Mouse (Mus musculus) left cerebral cortex, postnatal 36 days (tissue): ENCODE data around the gene 4930519G04Rik. TPM values are rescaled to one million over a fixed set of nuclear protein-coding genes. Genes with fewer than 3 reads are reported as not detected.
"Not testable (repeated sequence)": the region's sequence is repeated elsewhere in the genome, so short reads cannot be mapped to it uniquely, and the experiment has no call there.

Experiments
- DNase-seq, 2 experiments: peaks; one replicate each; pipeline ENCODE4 v3.0.0; 2021 to 2022; ENCODE audit warnings: low spot score in 2 of 2, mixed read lengths in 1 of 2
- intact Hi-C: fragments of 180-260 bp; cut with DNase I; formaldehyde crosslinking; loops from one replicate; pipeline ENCODE4 v1.15.1; 2025
- total RNA-seq, 2 experiments: library from RNA; stranded (reverse); gene quantifications; 2 replicates each; pipeline ENCODE4 v1.2.3; 2021

Gene 4930519G04Rik
- total RNA-seq, result not detected

DNA sequence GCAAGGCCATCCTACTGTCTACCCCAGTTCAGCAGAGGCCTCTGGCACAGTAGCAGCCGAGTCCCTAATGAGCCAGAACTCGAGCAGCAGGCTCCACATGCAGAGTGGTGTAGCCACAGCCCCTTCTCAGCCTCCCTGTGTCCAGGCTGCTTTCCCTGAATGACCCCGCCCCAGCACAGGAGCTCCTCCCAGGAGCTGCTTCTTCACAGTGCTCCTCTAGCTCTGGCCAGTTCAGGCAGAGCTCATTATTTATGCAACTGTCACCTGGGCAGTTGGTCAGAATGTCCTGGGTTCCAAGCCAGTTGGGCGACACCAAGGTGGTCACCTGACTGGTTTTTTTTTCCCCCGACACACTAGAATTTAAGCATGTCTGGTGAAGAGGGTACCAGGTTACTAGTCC is at the start of gene 4930519G04Rik:
Gene 4930519G04Rik (plus strand): TSS at position 301 of the 400 bp plus-strand sequence.
- intact Hi-C loops, DNase-seq: not testable (repeated sequence)

DNA sequence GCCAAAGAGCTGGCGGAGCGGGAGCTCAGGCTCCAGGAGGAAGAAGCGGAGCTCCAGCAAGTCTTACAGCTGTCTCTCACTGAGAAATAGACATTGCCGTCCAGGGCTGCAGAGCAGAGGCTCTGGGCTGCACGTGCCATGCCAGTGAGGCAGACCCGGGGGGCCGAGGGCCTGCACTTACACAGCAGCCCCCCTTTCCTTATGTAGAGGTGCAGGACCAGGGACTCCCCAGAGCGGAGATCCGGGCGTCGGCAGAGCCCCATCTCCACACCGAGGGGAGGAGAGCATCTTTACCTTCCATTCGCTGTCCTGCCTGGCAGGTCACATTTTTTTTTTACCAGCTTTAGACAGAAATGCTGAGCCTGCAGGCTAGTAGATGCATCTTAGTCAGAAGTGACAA is 49.1 kb upstream of the 4930519G04Rik start:
- intact Hi-C loops, result no loop called here
- DNase-seq, result no peak

DNA sequence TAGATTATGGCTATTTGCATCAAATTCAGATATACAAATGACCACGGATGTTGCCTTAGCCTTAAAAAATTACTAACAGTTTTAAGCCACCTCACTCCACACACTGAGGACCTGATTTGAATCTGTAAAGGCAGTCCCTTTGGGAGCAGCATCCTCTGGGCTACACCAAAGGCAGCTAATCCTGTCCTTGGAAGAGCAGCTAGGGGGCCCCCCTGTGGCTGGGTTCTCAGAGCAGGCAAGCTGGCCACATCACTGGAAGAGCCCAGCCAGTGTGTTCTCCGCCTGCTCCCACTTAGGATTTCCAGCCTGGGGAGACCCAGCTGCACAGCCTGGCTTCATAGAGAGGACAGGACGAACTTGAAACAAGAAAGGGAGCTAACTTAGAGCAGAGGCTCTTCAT is 48.5 kb upstream of the 4930519G04Rik start:
- DNase-seq, result peak; percentile 47 to 66
- intact Hi-C loops, result loop anchor here (5.0 kb wide), 1 partner anchor 33 kb away; the partner anchor contains the start of gene Ankrd13a

DNA sequence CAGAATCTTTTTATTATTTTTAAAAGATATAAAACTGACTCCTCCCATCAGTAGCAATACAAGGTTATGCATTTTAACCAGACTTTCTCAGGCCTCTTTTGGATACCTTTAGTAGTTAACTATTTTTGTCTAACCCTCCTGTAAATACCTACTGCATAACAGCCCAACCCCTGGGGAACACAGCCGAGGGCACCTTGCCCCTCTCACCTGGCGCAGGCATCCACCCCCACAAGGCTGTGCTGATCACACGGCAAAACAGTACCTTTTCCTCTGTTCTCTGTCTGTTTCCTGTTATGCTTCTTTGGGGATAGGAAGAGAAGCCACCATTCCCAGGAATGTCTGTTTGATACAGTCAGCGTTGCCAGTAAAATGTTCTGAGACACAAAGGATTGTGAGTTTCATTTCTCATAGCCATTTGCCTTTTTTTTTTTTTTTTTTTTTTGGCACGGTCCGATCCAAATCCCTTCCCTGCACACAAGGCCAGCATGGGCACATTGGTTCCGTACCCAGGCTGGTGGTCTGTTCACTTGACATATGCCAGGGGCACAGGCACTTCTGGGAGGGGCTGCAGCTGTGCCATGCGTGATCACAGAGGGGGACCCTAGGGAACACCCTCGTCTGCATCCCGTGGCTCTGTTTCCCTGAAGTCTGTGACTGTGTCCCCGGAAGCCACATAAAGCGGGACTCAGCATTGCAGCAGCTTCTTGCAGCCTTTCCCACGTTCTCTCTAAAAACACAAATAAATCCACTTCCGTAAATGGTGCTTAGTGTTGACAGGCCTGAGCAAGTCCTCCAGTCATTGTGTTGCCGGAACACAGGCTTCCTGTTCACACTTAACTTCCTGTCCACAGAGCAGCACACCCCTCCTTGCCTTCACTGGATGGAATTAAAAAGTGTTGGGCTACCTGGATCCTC is 47.8 kb upstream of the 4930519G04Rik start:
- DNase-seq, result no peak
- intact Hi-C loops, result loop anchor here (5.0 kb wide), 1 partner anchor 33 kb away; the partner anchor contains the start of gene Ankrd13a

DNA sequence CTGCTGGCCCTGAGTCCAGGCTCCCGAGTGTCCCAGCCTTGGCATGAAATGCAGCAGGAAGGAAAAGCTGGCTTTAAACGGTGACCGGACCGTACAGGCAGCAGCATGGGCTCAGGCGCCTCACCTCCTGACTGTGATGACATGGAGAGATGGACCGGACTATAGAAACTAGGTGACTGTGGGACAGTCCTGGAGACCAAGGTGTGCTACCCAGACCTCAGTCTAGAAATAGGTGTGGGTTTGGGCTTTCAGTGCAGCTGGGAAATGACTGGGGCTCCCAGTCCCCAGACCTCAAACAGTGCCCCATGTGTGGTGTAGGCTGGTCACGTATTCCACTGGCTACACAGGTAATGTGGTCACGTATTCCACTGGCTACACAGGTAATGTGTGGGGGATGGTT is 46.8 kb upstream of the 4930519G04Rik start:
- intact Hi-C loops, result loop anchor here (5.0 kb wide), 1 partner anchor 34 kb away; the partner anchor contains the start of gene Ankrd13a
- no peak for DNase-seq

DNA sequence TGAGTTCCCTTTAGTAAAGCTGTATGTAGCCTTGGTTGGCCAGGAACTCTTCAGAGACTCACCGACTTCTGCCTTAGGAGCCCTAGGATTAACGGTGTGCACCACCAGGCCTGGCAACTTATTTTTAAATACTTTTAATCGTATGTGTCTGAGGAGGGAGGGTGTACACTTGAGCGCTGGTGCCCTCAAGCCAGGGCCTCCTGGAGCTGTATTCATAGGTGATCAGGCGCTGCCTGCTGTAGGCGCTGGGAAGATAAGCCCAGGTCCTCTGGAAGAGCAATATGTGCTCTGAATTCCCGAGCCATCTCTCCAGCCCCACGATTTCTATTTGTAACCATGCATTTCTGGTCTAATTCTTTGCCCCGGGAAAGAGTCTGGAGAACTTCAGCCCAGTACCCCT is 46.4 kb upstream of the 4930519G04Rik start:
- DNase-seq, result no peak
- intact Hi-C loops, result loop anchor here (5.0 kb wide), 1 partner anchor 35 kb away; the partner anchor contains the start of gene Ankrd13a

DNA sequence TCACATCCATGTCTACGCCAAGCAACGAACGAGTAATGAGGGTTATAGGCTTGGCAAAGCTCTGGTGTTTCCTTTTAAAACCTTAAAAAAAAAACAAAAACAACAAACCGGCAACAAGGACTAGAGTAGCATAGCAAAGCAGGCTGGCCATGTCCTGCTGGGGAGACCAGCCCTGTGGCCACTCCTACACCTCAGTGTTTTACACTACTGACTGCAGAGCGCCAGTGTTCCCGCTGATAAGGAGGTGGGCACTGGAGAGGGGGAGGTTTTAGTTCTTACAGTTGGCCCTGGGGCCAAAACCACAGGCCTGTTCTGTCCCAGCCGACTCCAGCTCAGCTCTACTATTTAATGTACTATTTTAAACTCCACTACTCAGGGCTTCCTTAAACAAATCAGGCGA is 46.0 kb upstream of the 4930519G04Rik start:
- intact Hi-C loops, result loop anchor here (5.0 kb wide), 1 partner anchor 35 kb away; the partner anchor contains the start of gene Ankrd13a
- DNase-seq, result no peak

DNA sequence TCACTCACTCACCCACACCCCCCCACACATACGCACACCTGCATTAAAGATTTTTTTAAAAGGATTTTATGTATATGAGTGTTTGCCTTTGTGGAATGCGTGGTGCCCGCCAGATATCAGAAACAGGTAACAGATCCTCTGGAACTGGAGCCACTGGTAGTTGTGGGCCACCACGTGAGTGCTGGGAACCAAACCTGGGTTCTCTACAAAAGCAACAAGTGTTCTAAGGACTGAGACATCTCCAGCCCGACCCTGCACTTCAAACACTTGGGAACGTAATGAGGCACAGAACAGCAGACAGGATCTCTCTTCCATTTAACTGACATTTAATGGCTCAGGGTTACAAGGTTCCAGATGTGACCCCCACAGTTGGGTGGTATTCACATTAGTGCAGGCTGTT is 45.6 kb upstream of the 4930519G04Rik start:
- intact Hi-C loops, result loop anchor here (5.0 kb wide), 1 partner anchor 36 kb away; the partner anchor contains the start of gene Ankrd13a
- DNase-seq, result no peak

DNA sequence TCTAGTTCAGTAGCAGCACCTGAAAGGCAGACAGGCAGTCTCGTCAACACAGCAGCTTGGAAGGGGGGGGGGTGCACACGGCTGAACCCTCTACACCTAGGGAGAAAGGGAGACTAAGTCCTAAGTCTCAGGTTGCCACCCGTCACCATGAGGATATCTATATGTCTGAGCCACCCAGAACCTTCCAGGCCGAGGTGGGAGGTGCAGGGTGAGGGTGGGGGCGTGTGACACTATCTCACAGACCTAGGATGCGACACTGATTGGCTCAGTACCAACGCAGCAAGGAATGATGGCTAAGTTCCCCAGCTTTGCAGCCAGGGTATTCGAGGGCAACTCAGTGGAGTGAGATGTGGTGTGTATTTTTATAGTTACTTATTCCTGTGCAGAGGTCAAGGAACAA is 45.1 kb upstream of the 4930519G04Rik start:
- DNase-seq, result no peak
- intact Hi-C loops, result loop anchor here (5.0 kb wide), 1 partner anchor 36 kb away; the partner anchor contains the start of gene Ankrd13a

DNA sequence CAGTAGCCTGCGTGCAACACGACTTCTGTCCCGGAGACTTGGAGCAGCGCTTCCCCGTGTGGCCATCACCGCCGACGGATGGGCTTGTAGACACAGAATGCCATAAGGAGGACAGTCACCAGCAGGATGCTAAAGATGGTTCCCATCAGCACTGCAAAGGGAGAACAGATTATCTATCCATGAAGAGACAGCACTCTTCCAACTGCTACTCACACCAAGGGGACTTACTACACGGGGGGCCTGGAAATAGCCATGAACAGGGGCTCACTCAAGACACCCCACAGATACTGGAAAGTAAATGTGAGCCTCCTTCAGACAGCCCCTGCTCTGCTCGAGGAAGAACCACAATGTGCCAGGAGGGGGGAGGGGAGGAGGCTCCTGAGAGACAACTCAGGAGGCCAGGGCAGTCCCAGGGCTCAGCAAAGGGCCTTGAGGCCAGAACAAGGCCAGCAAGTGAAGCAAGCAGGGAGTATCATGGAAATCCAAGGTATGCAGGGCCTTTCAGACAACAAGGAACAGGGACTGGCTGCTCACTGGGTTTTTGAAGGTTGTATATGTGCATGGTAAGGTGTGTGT is 44.2 kb upstream of the 4930519G04Rik start:
- intact Hi-C loops, result loop anchor here (5.0 kb wide), 1 partner anchor 37 kb away; the partner anchor contains the start of gene Ankrd13a
- DNase-seq, result no peak

DNA sequence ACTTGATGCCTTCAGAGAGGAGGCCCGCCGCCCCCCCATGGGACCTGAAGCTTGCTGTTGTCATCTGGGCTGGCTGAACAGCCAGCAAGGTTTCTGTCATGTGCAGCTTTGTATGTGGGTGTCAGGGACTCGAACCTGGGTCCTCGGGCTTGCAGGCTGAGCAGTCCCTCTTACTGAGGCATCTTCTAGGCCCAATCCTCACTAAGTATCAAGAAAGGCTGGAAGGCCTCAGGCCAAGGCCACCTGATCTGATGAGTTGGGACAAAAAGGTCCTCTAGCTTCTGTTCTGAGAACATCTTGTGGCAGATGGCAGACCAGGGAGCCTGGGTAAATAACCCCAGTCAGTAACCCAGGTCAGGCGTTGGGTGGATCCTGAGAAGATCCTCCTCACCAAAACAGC is 43.6 kb upstream of the 4930519G04Rik start:
- DNase-seq, result no peak
- intact Hi-C loops, result loop anchor here (5.0 kb wide), 1 partner anchor 38 kb away; the partner anchor contains the start of gene Ankrd13a

DNA sequence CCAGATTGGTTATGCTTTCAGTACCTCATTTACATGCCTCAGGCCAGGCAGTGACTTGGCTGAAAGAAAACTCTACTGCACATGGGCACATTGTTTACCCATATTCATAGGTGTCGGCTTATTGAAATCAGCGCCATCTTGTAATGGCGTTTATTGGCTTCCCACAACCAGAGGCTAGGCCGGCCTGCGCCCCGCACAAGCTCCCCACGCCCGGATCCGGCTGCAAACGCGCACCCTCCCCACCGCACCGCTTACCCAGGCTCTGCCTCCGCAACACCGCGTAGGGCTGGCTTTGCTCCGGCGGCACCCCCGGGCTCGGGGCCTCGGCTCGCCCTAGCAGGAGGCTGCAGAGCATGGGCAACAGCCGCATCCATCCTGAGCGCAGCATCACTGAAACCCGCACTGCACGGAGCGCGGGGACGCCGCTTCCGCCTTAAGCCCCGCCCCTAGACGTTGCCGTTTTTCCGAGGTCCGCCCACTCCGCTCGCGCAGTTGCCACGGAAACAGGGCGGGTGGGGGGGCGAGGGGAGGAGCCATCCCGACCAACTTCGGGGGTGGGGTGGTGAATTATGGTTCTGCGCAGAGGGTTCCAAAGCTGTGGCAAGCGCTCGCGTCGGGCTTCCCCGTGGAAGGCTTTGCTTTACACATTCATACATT is 39.8 kb upstream of the 4930519G04Rik start:
- intact Hi-C loops, result no loop called here
- peak; percentile 91 to 92 for DNase-seq

DNA sequence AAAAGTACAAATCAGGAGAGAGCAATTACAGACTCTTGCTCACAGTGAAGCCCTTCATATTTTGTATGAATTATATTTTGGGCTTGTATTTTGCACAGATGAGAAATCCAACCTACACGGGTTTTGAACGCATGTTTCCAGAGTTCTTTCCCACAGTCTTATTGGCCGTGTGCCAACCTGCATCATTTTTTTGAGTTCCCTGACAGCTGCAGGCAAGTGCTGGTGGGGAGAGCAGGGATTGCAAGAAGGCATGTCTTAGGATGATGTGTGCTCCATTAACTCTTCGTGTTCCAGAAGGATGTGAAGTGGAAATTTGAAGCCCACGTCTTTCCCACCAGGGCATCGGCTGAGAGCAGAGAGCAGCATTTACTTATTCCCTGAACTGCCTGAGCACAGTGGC is 36.9 kb upstream of the 4930519G04Rik start:
- DNase-seq, result no peak
- intact Hi-C loops, result no loop called here

DNA sequence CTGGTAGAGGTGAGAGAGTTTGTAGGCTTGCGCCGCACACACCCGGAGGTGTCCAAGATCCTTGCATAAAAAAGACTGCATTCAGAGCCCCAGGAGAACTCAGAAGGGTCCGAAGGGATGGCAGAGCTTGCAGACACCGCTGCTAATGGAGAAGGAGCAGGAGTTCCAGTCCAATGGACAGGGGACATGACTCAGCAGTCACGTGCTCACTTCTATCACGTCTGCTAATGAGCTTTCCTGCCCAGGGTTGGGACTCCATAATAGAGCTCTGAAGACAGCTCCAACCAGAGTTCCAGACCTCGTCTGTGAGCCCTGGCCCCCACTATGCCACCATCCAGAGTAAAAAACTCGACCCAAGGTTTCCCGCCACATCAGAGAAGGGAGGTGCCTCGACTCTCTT is 35.3 kb upstream of the 4930519G04Rik start:
- intact Hi-C loops, result no loop called here
- DNase-seq, result no peak

DNA sequence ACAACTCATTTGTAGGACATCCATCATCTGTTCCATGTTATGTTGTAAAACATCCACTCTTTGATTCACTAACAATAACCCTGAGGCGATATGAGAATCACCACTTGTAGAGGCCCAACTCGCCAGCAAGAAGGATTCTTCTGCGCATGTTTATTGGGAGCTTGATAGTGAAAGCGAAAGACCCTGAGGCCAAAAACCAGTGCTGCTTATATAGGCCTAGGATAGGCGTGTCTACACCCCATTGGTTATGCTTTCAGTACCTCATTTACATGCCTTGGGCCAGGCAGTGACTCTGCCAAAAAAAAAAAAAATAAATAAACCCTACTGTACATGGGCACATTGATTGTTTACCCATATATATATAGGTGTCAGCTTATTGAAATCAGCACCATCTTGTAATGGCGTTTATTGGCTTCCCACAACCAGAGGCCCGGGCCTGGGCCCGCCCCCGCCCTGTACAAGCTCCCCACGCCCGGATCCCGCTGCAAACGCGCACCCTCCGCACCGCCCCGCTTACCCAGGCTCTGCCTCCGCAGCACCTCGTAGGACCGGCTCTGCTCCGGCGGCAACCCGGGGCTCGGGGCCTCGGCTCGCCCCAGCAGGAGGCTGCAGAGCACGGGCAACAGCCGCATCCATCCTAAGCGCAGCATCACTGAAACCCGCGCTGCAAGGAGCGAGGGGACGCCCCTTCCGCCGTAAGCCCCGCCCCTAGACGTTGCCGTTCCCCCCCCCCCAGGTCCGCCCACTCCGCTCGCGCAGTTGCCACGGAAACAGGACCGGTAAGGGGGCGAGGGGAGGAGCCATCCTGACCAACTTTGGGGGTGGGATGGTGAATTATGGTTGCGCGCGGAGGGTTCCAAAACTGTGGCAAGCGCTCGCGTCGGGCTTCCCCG is 30.4 kb upstream of the 4930519G04Rik start, which contains the start of gene 1500011B03Rik:
Gene 1500011B03Rik (minus strand): TSS at position 673 of the 893 bp plus-strand sequence.
- peak; percentile 73 to 81 for DNase-seq
- intact Hi-C loops, result loop anchor here (5.0 kb wide), 1 partner anchor 119 kb away; the partner anchor contains the start of gene 2210016L21Rik

DNA sequence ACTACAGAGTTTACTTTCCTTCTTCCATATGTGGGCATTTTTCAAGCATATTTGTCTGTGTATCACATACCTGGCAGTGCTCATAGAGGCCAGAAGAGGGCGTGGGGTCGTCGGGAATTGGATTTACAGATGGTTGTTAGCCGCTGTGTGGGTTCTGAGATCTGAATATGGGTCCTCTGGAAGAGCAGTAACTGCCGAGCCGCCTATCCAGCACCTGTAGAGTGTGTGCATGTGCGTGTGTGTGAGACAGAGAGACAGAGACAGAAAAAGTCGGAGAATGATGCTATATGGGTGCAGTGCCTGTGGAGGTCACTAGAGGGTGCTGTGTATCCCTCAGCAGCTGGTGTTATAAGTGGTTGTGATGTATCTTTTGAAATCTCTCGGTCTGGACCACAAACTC is 29.3 kb upstream of the 4930519G04Rik start:
- intact Hi-C loops, result loop anchor here (5.0 kb wide), 1 partner anchor 118 kb away; the partner anchor contains the start of gene 2210016L21Rik
- peak; percentile 44 to 53 for DNase-seq

DNA sequence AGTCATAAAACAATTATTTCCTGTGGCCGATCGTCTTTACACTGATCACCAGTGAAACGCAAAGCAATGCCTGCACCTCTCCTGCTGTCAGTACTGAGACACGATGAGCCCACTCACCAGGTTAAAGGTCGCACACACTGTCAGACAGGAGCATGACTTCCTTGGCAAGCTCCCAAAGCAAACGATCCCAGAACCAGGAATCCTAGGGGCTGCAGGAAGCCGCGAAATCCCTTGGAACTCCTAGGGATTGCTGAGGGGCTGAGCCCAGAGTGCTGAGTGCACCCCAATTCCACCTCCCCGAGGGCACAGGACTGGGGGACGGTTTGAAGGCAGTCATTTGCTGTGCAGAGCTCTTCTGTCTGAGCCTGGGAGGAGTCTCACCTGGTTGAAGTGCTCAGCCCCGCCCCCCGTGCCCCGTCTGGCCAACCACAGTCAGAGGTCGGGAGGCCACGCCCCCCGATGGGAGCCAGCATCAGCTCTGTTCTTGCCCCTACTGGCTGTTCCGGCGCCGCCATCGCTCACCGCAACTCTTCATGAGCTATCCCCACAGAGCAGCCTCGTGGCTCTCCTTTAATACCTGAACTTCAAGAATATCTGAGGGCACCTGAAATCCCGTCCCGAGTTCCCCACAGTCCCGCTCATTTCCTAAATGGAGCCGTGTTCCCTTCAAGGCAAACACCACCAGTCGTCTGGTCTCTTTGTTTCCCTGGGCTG is 27.3 kb upstream of the 4930519G04Rik start:
- intact Hi-C loops, result no loop called here
- DNase-seq, result no peak

DNA sequence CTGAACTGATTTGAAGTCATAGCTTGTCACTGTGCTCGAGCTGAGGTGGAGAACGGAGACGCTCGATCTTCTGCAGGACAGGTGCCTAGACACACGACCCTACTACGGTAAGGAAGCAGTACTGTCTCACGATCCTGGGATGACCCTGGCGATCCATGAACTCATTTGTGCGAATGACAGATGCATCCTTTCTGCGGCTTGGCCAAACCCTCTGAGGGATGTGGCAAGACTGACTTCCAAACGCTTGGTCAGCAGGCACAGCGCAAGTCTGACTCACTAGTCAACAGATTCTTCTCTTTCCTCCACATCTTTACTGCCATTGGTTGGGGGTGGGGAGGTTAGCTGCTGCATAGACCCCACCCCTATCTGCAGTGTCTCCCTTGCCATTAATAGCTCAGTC is 26.0 kb upstream of the 4930519G04Rik start:
- DNase-seq, result no peak
- intact Hi-C loops, result no loop called here
